9 mouse cellular contexts compared by ENCODE assay signal in genomic region chr9:98987131-98987530, GRCm38 (mm10). TPM values are rescaled to one million over a fixed set of nuclear protein-coding genes. Genes with fewer than 3 reads are reported as not detected.
A peak's percentile ranks its signal among the peaks of the same experiment; 100 is the strongest.
DNase-seq lines count a peak whose midpoint lies in the region; ATAC-seq lines count a peak whose summit lies in the region.
"Had no signal": no experiment of that assay in that cellular context is flagged by ENCODE, and none has a peak within 500 bp of the region (broad histone marks: within the 10 kb centered on the region; RNA-seq: fewer than 3 reads in every experiment).

No protein-coding gene starts in this region.

- peak overlapping the region; percentile 94 for H3K4me2 ChIP-seq in heart, embryonic 16.5 days (ENCODE audit: low read depth, low read length)
- H3K4me2 ChIP-seq in hindbrain, embryonic 14.5 days (replicated peaks), result peak overlapping the region; percentile 52
- H3K4me2 ChIP-seq in midbrain, embryonic 14.5 days (ENCODE audit: low read length), result peak overlapping the region; percentile 69

- peaks cover 4% of the 10 kb centered on the region for H3K4me1 ChIP-seq in heart, embryonic 16.5 days (ENCODE audit: control insufficient read depth, insufficient read depth, low read length)
- peaks cover 9% of the 10 kb centered on the region for H3K4me1 ChIP-seq in hindbrain, embryonic 14.5 days (replicated peaks; ENCODE audit: control insufficient read depth, insufficient read depth, low read length)
- H3K4me1 ChIP-seq in midbrain, embryonic 14.5 days (ENCODE audit: control insufficient read depth, insufficient read depth, low read length), result peaks cover 11% of the 10 kb centered on the region

- no peaks in the 10 kb centered on the region for H3K9me3 ChIP-seq in heart, embryonic 16.5 days (replicated peaks; ENCODE audit: control insufficient read depth, low read length)
- no peaks in the 10 kb centered on the region for H3K9me3 ChIP-seq in hindbrain, embryonic 14.5 days (ENCODE audit: control insufficient read depth, low read length)
- H3K9me3 ChIP-seq in midbrain, embryonic 14.5 days (ENCODE audit: control insufficient read depth, low read length), result no peaks in the 10 kb centered on the region

- WGBS in heart, embryonic 16.5 days, result 41% methylated on average over 9 of the region's 9 CpGs
- 50% methylated on average over 9 of the region's 9 CpGs for WGBS in hindbrain, embryonic 14.5 days
- 50% methylated on average over 9 of the region's 9 CpGs for WGBS in midbrain, embryonic 14.5 days

- H3K9ac ChIP-seq in heart, embryonic 16.5 days (ENCODE audit: low read length), result peak overlapping the region; percentile 89
- peak overlapping the region; percentile 80 for H3K9ac ChIP-seq in hindbrain, embryonic 14.5 days
- peak overlapping the region; percentile 75 for H3K9ac ChIP-seq in midbrain, embryonic 14.5 days (replicated peaks; ENCODE audit: low read length)

- intact Hi-C loops in left cerebral cortex, postnatal 10 days (cut with DNase I), result loop anchor here (10.0 kb wide), 1 partner anchor 468 kb away; the partner anchor contains the start of gene Nme9

- peaks cover 10% of the 10 kb centered on the region for H3K27me3 ChIP-seq in heart, embryonic 16.5 days (ENCODE audit: control insufficient read depth, insufficient read depth, low read length)
- peaks cover 20% of the 10 kb centered on the region for H3K27me3 ChIP-seq in hindbrain, embryonic 14.5 days (ENCODE audit: control insufficient read depth, insufficient read depth, low read length)
- peaks cover 4% of the 10 kb centered on the region; the same call in 1 of the 2 replicates for H3K27me3 ChIP-seq in midbrain, embryonic 14.5 days (ENCODE audit: control insufficient read depth, insufficient read depth, low read length)

- DNase-seq in heart, adult 11 months, result no peak
- DNase-seq in MEL-GATA-1-ER (ENCODE audit: extremely low read depth, low read depth), result peak; percentile 11
- DNase-seq in hindbrain, embryonic 14.5 days (ENCODE audit: low spot score), result no peak
- no peak for DNase-seq in midbrain, embryonic 14.5 days
- no peak for DNase-seq in layer of hippocampus, adult 9-11 months
- no peak for DNase-seq in adrenal gland, postnatal 25 days
- no peak for DNase-seq in left cerebral cortex, postnatal 10 days (ENCODE audit: extremely low spot score in 1 of 2, low spot score in 2 of 2)

- H3K4me3 ChIP-seq in heart, embryonic 16.5 days (ENCODE audit: low read length), result peak overlapping the region; percentile 96
- H3K4me3 ChIP-seq in hindbrain, embryonic 14.5 days (replicated peaks; ENCODE audit: low read length), result peak overlapping the region; percentile 75
- H3K4me3 ChIP-seq in midbrain, embryonic 14.5 days (replicated peaks; ENCODE audit: low read depth, low read length), result peak overlapping the region; percentile 83

- H3K36me3 ChIP-seq in heart, embryonic 16.5 days (ENCODE audit: control insufficient read depth, insufficient read depth), result no peaks in the 10 kb centered on the region
- H3K36me3 ChIP-seq in hindbrain, embryonic 14.5 days (replicated peaks; ENCODE audit: control insufficient read depth, insufficient read depth), result no peaks in the 10 kb centered on the region
- H3K36me3 ChIP-seq in midbrain, embryonic 14.5 days (ENCODE audit: control insufficient read depth, insufficient read depth, low read length), result 0 out of 2 replicates have a peak, but pooled peaks cover 3% of the 10 kb centered on the region

- ATAC-seq in heart, embryonic 16.5 days (replicated peaks; ENCODE audit: extremely low read depth, insufficient read depth, low FRiP score), result no peak
- no peak for ATAC-seq in hindbrain, embryonic 14.5 days (ENCODE audit: low FRiP score)
- no peak for ATAC-seq in midbrain, embryonic 14.5 days (ENCODE audit: low FRiP score, low TSS enrichment)

- H3K27ac ChIP-seq in heart, embryonic 16.5 days (ENCODE audit: low read length), result no peak overlapping the region
- no peak overlapping the region for H3K27ac ChIP-seq in hindbrain, embryonic 14.5 days
- no peak overlapping the region for H3K27ac ChIP-seq in midbrain, embryonic 14.5 days (replicated peaks; ENCODE audit: low read depth, low read length)

RNA-seq across cellular contexts. Expression of gene Faim, which starts 1.0 kb away (rescaled TPM):
- 25.4 and 32.5 TPM in 2 replicates for polyA plus RNA-seq in heart, embryonic 16.5 days (2015; fragmentation: Nextera tagmentation; extraction: Ambion mirVana)
- polyA plus RNA-seq in hindbrain, embryonic 14.5 days (2014; fragmentation: Nextera tagmentation; extraction: Ambion mirVana), result 114 and 124 TPM in 2 replicates
- polyA plus RNA-seq in midbrain, embryonic 14.5 days (2014; fragmentation: Nextera tagmentation; extraction: Ambion mirVana), result 112 and 126 TPM in 2 replicates
- total RNA-seq in adrenal gland, postnatal 25 days (2021), result 25.5 and 29.5 TPM in 2 replicates
- total RNA-seq in left cerebral cortex, postnatal 10 days (2021), result 10 to 100 TPM; 34.1 to 34.3 TPM

RNA-seq across cellular contexts. Expression of gene Foxl2, which starts 32.0 kb away (rescaled TPM):
- 0.05 TPM in 1 of 2 replicates, not detected in the other for polyA plus RNA-seq in heart, embryonic 16.5 days (2015; fragmentation: Nextera tagmentation; extraction: Ambion mirVana)
- polyA plus RNA-seq in hindbrain, embryonic 14.5 days (2014; fragmentation: Nextera tagmentation; extraction: Ambion mirVana), result 0.90 and 0.98 TPM in 2 replicates
- 0.45 and 0.95 TPM in 2 replicates for polyA plus RNA-seq in midbrain, embryonic 14.5 days (2014; fragmentation: Nextera tagmentation; extraction: Ambion mirVana)
- total RNA-seq in adrenal gland, postnatal 25 days (2021), result not detected in 2 replicates
- 1 to 10 TPM in 1 of 2 experiments, under 1 TPM in 1; 0.79 to 1.1 TPM for total RNA-seq in left cerebral cortex, postnatal 10 days (2021)

RNA-seq across cellular contexts. Expression of gene Gm1123, which starts 48.4 kb away (rescaled TPM):
- polyA plus RNA-seq in heart, embryonic 16.5 days (2015; fragmentation: Nextera tagmentation; extraction: Ambion mirVana), result 0.12 and 0.45 TPM in 2 replicates
- 0.13 and 0.20 TPM in 2 replicates for polyA plus RNA-seq in hindbrain, embryonic 14.5 days (2014; fragmentation: Nextera tagmentation; extraction: Ambion mirVana)
- not detected in 2 replicates for polyA plus RNA-seq in midbrain, embryonic 14.5 days (2014; fragmentation: Nextera tagmentation; extraction: Ambion mirVana)
- not detected in 2 replicates for total RNA-seq in adrenal gland, postnatal 25 days (2021)
- under 1 TPM in 1 of 2 experiments, not detected in 1; 0.30 TPM for total RNA-seq in left cerebral cortex, postnatal 10 days (2021)
- total RNA-seq: left cerebral cortex, postnatal 14 days had no signal
